Mouse (Mus musculus) lung, postnatal 0 days (tissue): ENCODE results near the gene Ifnl3.

ENCODE experiments used
- CTCF ChIP-seq: IDR thresholded peaks from 2 replicates; pipeline ENCODE4 v1.5.1; 2016; ENCODE audit warnings: antibody characterized with exemption, mild to moderate bottlenecking
- EP300 ChIP-seq: IDR thresholded peaks from 2 replicates; pipeline ENCODE4 v1.6.1; 2016; ENCODE audit warnings: antibody characterized with exemption, mild to moderate bottlenecking, control low read depth

DNA sequence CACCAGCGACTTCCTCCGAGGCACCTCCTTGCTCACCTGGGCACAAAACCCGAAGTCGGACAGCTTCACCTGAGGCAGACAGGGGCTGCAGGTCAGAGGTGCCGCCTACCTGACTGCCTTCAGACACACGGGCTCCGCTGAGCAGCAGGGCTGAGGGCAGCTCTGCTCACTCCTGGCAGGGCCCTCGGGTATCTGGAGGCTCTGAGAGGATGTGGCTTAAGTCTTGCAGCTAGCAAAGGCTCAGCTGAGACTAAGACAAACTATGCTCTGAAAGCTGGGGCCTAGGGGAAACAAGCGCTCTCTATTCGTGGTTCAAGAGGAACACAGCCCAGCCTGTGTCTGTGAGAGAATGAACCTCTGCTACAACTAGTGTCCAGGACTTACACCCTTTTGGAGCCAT lies 38.2 kb downstream of the Ifnl3 start:
- TF ChIP-seq CTCF, result no peak
- no peak for TF ChIP-seq EP300
